Mouse (Mus musculus) cerebellum, adult 2 months (tissue): ENCODE measurements around the gene Tnfsf13.
A peak's percentile ranks its signal among the peaks of the same experiment; 100 is the strongest.

ENCODE experiments used
- CTCF ChIP-seq: fragments of 200-500 bp; IDR thresholded peaks from 2 replicates; pipeline ENCODE4 v1.5.1; 2011; ENCODE audit warnings: low read depth, mild to moderate bottlenecking, control low read depth, low read length, moderate library complexity, borderline replicate concordance; ENCODE audit not compliant: insufficient read depth
- POLR2A ChIP-seq: fragments of 200-500 bp; IDR thresholded peaks from 2 replicates; pipeline ENCODE4 v1.6.1; 2011; ENCODE audit warnings: low read length, control low read depth, borderline replicate concordance; ENCODE audit not compliant: insufficient read depth

GRCm38 (mm10) chr11:69706775-69707479 lies 21.3 kb upstream of the Tnfsf13 start:
- TF ChIP-seq CTCF, result no peak
- TF ChIP-seq POLR2A, result peak; percentile 26; the same call in 1 of the 2 replicates
